Mouse (Mus musculus): ENCODE measurements around the gene Rnf217. TPM values are rescaled to one million over a fixed set of nuclear protein-coding genes. Genes with fewer than 3 reads are reported as not detected.

Rnf217 gene
- polyA plus RNA-seq, 1 experiment, result 3.9 TPM

GRCm38 (mm10) chr10:31538243-31538642 is 70.7 kb downstream of the Rnf217 start:
- WGBS, result 85% methylated on average over 2 of the region's 2 CpGs
- DNase-seq, result no peak
- no peaks in the 10 kb centered on the region; the same call in 1 of the 2 replicates for H3K4me1 ChIP-seq (ENCODE audit: control insufficient read depth, insufficient read depth, low read length)
- H3K27me3 ChIP-seq (ENCODE audit: control insufficient read depth, insufficient read depth, low read length), result no peaks in the 10 kb centered on the region
- TF ChIP-seq POLR2A (IDR thresholded peaks at IDR 0.05; ENCODE audit: borderline replicate concordance, insufficient read depth, low read length), result no peak
- H3K27ac ChIP-seq (ENCODE audit: insufficient read depth, low read length), result no peak overlapping the region
- no peak overlapping the region for H3K4me3 ChIP-seq (replicated peaks; ENCODE audit: insufficient read depth, low read depth, low read length)

- no peak overlapping the region for H3K4me3 ChIP-seq (replicated peaks; ENCODE audit: insufficient read depth, low read depth, low read length)
- H3K27me3 ChIP-seq (ENCODE audit: control insufficient read depth, insufficient read depth, low read length), result no peaks in the 10 kb centered on the region
- DNase-seq, result no peak
- TF ChIP-seq CTCF (IDR thresholded peaks at IDR 0.05; ENCODE audit: borderline replicate concordance, insufficient read depth, low read depth, low read length) (no peak), POLR2A (IDR thresholded peaks at IDR 0.05; ENCODE audit: borderline replicate concordance, insufficient read depth, low read length) (no peak)
- H3K4me1 ChIP-seq (ENCODE audit: control insufficient read depth, insufficient read depth, low read length), result no peaks in the 10 kb centered on the region; the same call in 1 of the 2 replicates
- 84% methylated on average over 3 of the region's 3 CpGs for WGBS
- H3K27ac ChIP-seq (ENCODE audit: insufficient read depth, low read length), result no peak overlapping the region
These were observed 71.8 kb downstream of the Rnf217 start for GRCm38 (mm10) chr10:31537213-31537612.

- no peak for DNase-seq
- Histone ChIP-seq H3K27ac (ENCODE audit: insufficient read depth, low read length) (no peak overlapping the region), H3K4me1 (ENCODE audit: control insufficient read depth, insufficient read depth, low read length) (no peaks in the 10 kb centered on the region; the same call in 1 of the 2 replicates), H3K4me3 (replicated peaks; ENCODE audit: insufficient read depth, low read depth, low read length) (no peak overlapping the region), H3K27me3 (ENCODE audit: control insufficient read depth, insufficient read depth, low read length) (no peaks in the 10 kb centered on the region)
- no peak for TF ChIP-seq CTCF (IDR thresholded peaks at IDR 0.05; ENCODE audit: borderline replicate concordance, insufficient read depth, low read depth, low read length)
- TF ChIP-seq POLR2A (IDR thresholded peaks at IDR 0.05; ENCODE audit: borderline replicate concordance, insufficient read depth, low read length), result no peak
- WGBS, result 70% methylated on average over 2 of the region's 2 CpGs
These were observed 73.9 kb downstream of the Rnf217 start for GRCm38 (mm10) chr10:31535046-31535445.

DNA sequence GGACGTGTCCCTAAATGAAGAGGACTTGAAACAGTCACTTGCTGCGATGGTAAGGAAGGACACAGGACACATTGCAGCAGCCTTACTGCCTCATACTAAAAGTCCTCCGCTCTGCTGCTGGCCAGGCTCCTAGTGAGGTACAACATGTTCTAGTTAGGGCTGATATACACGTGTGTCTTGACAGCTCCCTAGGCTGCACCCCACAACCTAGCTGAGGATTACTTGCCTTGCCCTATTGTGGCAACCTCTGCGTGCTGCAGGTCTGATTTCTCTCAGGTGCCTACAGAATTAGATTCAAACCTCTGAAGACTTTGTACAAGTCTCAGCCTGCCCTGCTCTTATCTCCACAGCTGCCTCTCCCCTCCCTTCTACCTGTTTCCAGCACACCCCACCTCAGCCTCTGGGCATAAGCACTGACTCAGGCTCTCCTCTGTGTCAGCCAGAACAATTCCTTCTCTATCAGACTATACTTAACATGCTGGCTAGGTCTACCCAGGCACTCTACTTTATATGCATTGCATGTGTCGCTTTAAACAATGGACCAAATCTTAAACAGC is 75.6 kb downstream of the Rnf217 start:
- TF ChIP-seq POLR2A (IDR thresholded peaks at IDR 0.05; ENCODE audit: borderline replicate concordance, insufficient read depth, low read length), result no peak
- 83% methylated on average over 6 of the region's 6 CpGs for WGBS

GRCm38 (mm10) chr10:31532782-31533181 is 76.2 kb downstream of the Rnf217 start:
- WGBS, result 96% methylated on average over 2 of the region's 2 CpGs
- H3K27ac ChIP-seq (ENCODE audit: insufficient read depth, low read length), result no peak overlapping the region
- no peaks in the 10 kb centered on the region; the same call in 1 of the 2 replicates for H3K4me1 ChIP-seq (ENCODE audit: control insufficient read depth, insufficient read depth, low read length)
- no peaks in the 10 kb centered on the region for H3K27me3 ChIP-seq (ENCODE audit: control insufficient read depth, insufficient read depth, low read length)
- no peak for DNase-seq
- TF ChIP-seq CTCF (IDR thresholded peaks at IDR 0.05; ENCODE audit: borderline replicate concordance, insufficient read depth, low read depth, low read length) (no peak), POLR2A (IDR thresholded peaks at IDR 0.05; ENCODE audit: borderline replicate concordance, insufficient read depth, low read length) (no peak)
- H3K4me3 ChIP-seq (replicated peaks; ENCODE audit: insufficient read depth, low read depth, low read length), result no peak overlapping the region

More for the DNA sequence above, 75.6 kb downstream of the Rnf217 start:
- Histone ChIP-seq H3K4me1 (ENCODE audit: control insufficient read depth, insufficient read depth, low read length) (no peaks in the 10 kb centered on the region; the same call in 1 of the 2 replicates), H3K4me3 (replicated peaks; ENCODE audit: insufficient read depth, low read depth, low read length) (no peak overlapping the region), H3K27ac (ENCODE audit: insufficient read depth, low read length) (no peak overlapping the region), H3K27me3 (ENCODE audit: control insufficient read depth, insufficient read depth, low read length) (no peaks in the 10 kb centered on the region)
- DNase-seq, result no peak

GRCm38 (mm10) chr10:31528297-31528984 is 80.5 kb downstream of the Rnf217 start:
- H3K4me1 ChIP-seq (ENCODE audit: control insufficient read depth, insufficient read depth, low read length), result no peaks in the 10 kb centered on the region; the same call in 1 of the 2 replicates
- no peak overlapping the region for H3K27ac ChIP-seq (ENCODE audit: insufficient read depth, low read length)
- TF ChIP-seq CTCF (IDR thresholded peaks at IDR 0.05; ENCODE audit: borderline replicate concordance, insufficient read depth, low read depth, low read length), result no peak
- TF ChIP-seq POLR2A (IDR thresholded peaks at IDR 0.05; ENCODE audit: borderline replicate concordance, insufficient read depth, low read length), result no peak
- no peaks in the 10 kb centered on the region for H3K27me3 ChIP-seq (ENCODE audit: control insufficient read depth, insufficient read depth, low read length)
- WGBS, result 58% methylated on average over 6 of the region's 6 CpGs
- no peak overlapping the region for H3K4me3 ChIP-seq (replicated peaks; ENCODE audit: insufficient read depth, low read depth, low read length)
- no peak for DNase-seq

GRCm38 (mm10) chr10:31525705-31526104 is 83.3 kb downstream of the Rnf217 start:
- no peaks in the 10 kb centered on the region for H3K4me1 ChIP-seq (ENCODE audit: control insufficient read depth, insufficient read depth, low read length)
- WGBS, result 78% methylated on average over 3 of the region's 3 CpGs
- TF ChIP-seq CTCF (IDR thresholded peaks at IDR 0.05; ENCODE audit: borderline replicate concordance, insufficient read depth, low read depth, low read length) (no peak), POLR2A (IDR thresholded peaks at IDR 0.05; ENCODE audit: borderline replicate concordance, insufficient read depth, low read length) (no peak)

DNA sequence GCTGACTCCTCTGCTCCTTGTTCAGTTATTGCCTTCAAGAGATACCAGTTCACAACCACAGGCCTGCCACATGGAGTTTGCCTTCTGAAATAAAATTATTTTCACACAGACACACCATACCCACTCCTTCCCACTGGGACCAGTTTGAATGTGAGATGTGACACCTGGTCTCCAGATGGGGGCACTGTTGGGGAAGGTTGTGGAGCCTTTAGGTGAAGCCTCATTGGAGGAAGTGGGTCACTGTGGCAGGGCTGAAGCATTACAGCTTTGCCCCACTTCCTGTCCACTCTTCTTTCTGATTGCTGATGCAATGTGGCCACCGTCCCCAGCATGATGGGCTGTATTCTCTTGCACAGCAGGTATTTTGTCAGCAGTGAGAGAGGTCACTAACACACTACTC is 89.6 kb downstream of the Rnf217 start:
- Histone ChIP-seq H3K4me3 (replicated peaks; ENCODE audit: insufficient read depth, low read depth, low read length) (no peak overlapping the region), H3K27ac (ENCODE audit: insufficient read depth, low read length) (no peak overlapping the region), H3K4me1 (ENCODE audit: control insufficient read depth, insufficient read depth, low read length) (no peaks in the 10 kb centered on the region), H3K27me3 (ENCODE audit: control insufficient read depth, insufficient read depth, low read length) (no peaks in the 10 kb centered on the region)
- TF ChIP-seq POLR2A (IDR thresholded peaks at IDR 0.05; ENCODE audit: borderline replicate concordance, insufficient read depth, low read length), result no peak
- TF ChIP-seq CTCF (IDR thresholded peaks at IDR 0.05; ENCODE audit: borderline replicate concordance, insufficient read depth, low read depth, low read length), result peak; percentile 19; the same call in 1 of the 2 replicates
- WGBS, result 40% methylated on average over 1 of the region's 1 CpGs
- no peak for DNase-seq

More at GRCm38 (mm10) chr10:31525705-31526104, 83.3 kb downstream of the Rnf217 start:
- Histone ChIP-seq H3K27ac (ENCODE audit: insufficient read depth, low read length) (no peak overlapping the region), H3K4me3 (replicated peaks; ENCODE audit: insufficient read depth, low read depth, low read length) (no peak overlapping the region), H3K27me3 (ENCODE audit: control insufficient read depth, insufficient read depth, low read length) (no peaks in the 10 kb centered on the region)
- no peak for DNase-seq

Measured in cerebellum, adult 2 months (tissue).